Mouse (Mus musculus) mature B cell (primary cell): ENCODE data around the gene Gm21698.
"Not testable (repeated sequence)": the region's sequence is repeated elsewhere in the genome, so short reads cannot be mapped to it uniquely, and the experiment has no call there.

ENCODE experiments used
- in situ Hi-C: fragments of 300-500 bp; cut with MboI; formaldehyde crosslinking; loops from 2 replicates; pipeline ENCODE4 v1.14.3; 2019

Gene Gm21698

GRCm38 (mm10) chr5:25988550-25988949 lies at the start of gene Gm21698:
Gene Gm21698 (minus strand): TSS chr5:25988650.
- in situ Hi-C loops: not testable (repeated sequence)

- in situ Hi-C loops: not testable (repeated sequence)
Observed at GRCm38 (mm10) chr5:26022816-26023215, 34.4 kb upstream of the Gm21698 start, which contains the start of gene Gm5862. Gene Gm5862 (minus strand): TSS chr5:26022916.

- in situ Hi-C loops: not testable (repeated sequence)
Observed at GRCm38 (mm10) chr5:26007697-26008096, 19.2 kb upstream of the Gm21698 start.

- in situ Hi-C loops: not testable (repeated sequence)
Observed at GRCm38 (mm10) chr5:26006937-26007695, 18.7 kb upstream of the Gm21698 start.

- in situ Hi-C loops: not testable (repeated sequence)
Observed at GRCm38 (mm10) chr5:26004698-26005097, 16.2 kb upstream of the Gm21698 start, which contains the start of gene Gm1979. Gene Gm1979 (minus strand): TSS chr5:26004798.

GRCm38 (mm10) chr5:25972563-25972962 lies 15.9 kb downstream of the Gm21698 start, which contains the start of gene Gm21680:
Gene Gm21680 (minus strand): TSS chr5:25972663.
- in situ Hi-C loops: not testable (repeated sequence)

GRCm38 (mm10) chr5:25957050-25957449 lies 31.4 kb downstream of the Gm21698 start:
- in situ Hi-C loops: not testable (repeated sequence)

- in situ Hi-C loops: not testable (repeated sequence)
Observed at GRCm38 (mm10) chr5:25956611-25957010, 31.8 kb downstream of the Gm21698 start.

GRCm38 (mm10) chr5:25954317-25954716 lies 34.1 kb downstream of the Gm21698 start, which contains the start of gene Gm21671:
Gene Gm21671 (minus strand): TSS chr5:25954417.
- in situ Hi-C loops: not testable (repeated sequence)

GRCm38 (mm10) chr5:25945391-25945790 lies 43.1 kb downstream of the Gm21698 start:
- in situ Hi-C loops: not testable (repeated sequence)

GRCm38 (mm10) chr5:25942281-25942680 lies 46.2 kb downstream of the Gm21698 start, which contains the start of gene Gm21663:
Gene Gm21663 (minus strand): TSS chr5:25942381.
- in situ Hi-C loops: not testable (repeated sequence)
